Mouse (Mus musculus): Measurements from ENCODE around the gene Ngfr.

GRCm38 (mm10) chr11:95550301-95551021, 37.1 kb downstream of the Ngfr start:
- no peak for TF ChIP-seq CTCF (IDR thresholded peaks at IDR 0.05; ENCODE audit: control insufficient read depth, insufficient read depth, low read length)
- TF ChIP-seq POLR2A (IDR thresholded peaks at IDR 0.05; ENCODE audit: borderline replicate concordance, control insufficient read depth, low read depth, low read length), result no peak

Measured in bone marrow, adult 2 months (tissue).